Mouse (Mus musculus) limb, embryonic 15.5 days (tissue): Measurements from ENCODE around the gene Hes3. TPM values are rescaled to one million over a fixed set of nuclear protein-coding genes. Genes with fewer than 3 reads are reported as not detected.

Experiments used
- ATAC-seq: fragments of 200-750 bp; cut with Nextera tagmentation; 2 replicates; pipeline ENCODE4 v1.8.0; 2017; ENCODE audit warnings: low read depth, moderate TSS enrichment; ENCODE audit not compliant: insufficient number of reproducible peaks, low FRiP score, low TSS enrichment
- H3K27ac ChIP-seq: fragments of 300-500 bp; sonication (generic); 2 replicates; pipeline ENCODE4 v1.5.1; 2015; ENCODE audit warnings: moderate library complexity, mild to moderate bottlenecking, inconsistent platforms
- H3K27me3 ChIP-seq: fragments of 300-500 bp; sonication (generic); 2 replicates; pipeline ENCODE4 v1.6.1; 2015; ENCODE audit warnings: inconsistent platforms
- H3K36me3 ChIP-seq: fragments of 300-500 bp; sonication (generic); 2 replicates; pipeline ENCODE4 v1.6.1; 2015; ENCODE audit warnings: inconsistent platforms
- H3K4me1 ChIP-seq: fragments of 300-500 bp; sonication (generic); 2 replicates; pipeline ENCODE4 v1.6.1; 2015; ENCODE audit warnings: inconsistent platforms
- H3K4me2 ChIP-seq: fragments of 300-500 bp; sonication (generic); 2 replicates; pipeline ENCODE4 v1.6.1; 2015; ENCODE audit warnings: mild to moderate bottlenecking, inconsistent platforms
- H3K4me3 ChIP-seq: fragments of 300-500 bp; sonication (generic); 2 replicates; pipeline ENCODE4 v1.5.1; 2015; ENCODE audit warnings: mild to moderate bottlenecking, inconsistent platforms
- H3K9ac ChIP-seq: fragments of 300-500 bp; sonication (generic); 2 replicates; pipeline ENCODE4 v1.6.1; 2015; ENCODE audit warnings: inconsistent platforms
- H3K9me3 ChIP-seq: fragments of 300-500 bp; sonication (generic); 2 replicates; pipeline ENCODE4 v1.6.1; 2016; ENCODE audit warnings: inconsistent platforms
- WGBS: fragments of 180-500 bp; shearing (Covaris S2); methylation state at CpG from one replicate; pipeline ENCODE4 v1.1.7; 2015; 5-methylcytosine and 5-hydroxymethylcytosine counted together
- polyA plus RNA-seq: library from polyadenylated mRNA; unstranded; fragments of >200 nt; fragmentation: Nextera tagmentation; extraction: Ambion mirVana; gene quantifications from 2 replicates; pipeline ENCODE4 v1.2.1, GENCODE M21; 2015

The Hes3 gene
- not detected in 2 replicates for polyA plus RNA-seq

DNA sequence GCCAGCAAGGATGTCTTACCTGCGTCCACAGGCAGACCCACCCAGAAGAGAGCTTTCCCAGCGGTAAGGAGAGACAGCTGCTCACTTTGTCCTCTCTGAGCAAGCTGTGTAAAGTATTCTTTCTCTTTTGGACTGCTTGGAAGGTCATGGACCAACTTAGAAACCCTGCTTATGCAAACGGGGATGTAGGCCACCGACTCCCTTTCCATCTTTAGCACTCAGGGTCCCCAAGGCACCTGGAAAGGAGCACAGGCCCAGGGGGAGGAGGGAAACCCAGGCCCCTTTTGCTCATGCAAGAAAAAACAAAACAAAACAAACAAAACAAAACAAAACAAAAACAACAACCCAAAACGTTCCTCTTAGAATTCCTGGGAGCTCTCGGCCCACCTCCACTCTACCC is at the start of gene Hes3:
Gene Hes3, minus strand, starts transcription at position 101 of the 400 bp plus-strand sequence.
- no peak within 1 kb of the TSS for H3K27ac ChIP-seq
- peaks cover 24% of the 10 kb centered on the region for H3K4me1 ChIP-seq
- H3K9me3 ChIP-seq: no peaks in the 10 kb centered on the region
- ATAC-seq: no peak
- no peaks in the 10 kb centered on the region for H3K36me3 ChIP-seq
- peak within 1 kb of the TSS; percentile 44 for H3K4me2 ChIP-seq
- no peak within 1 kb of the TSS for H3K9ac ChIP-seq
- 32% methylated on average over 6 of the region's 6 CpGs for WGBS
- H3K4me3 ChIP-seq: peak within 1 kb of the TSS; percentile 29
- peaks cover 83% of the 10 kb centered on the region for H3K27me3 ChIP-seq

DNA sequence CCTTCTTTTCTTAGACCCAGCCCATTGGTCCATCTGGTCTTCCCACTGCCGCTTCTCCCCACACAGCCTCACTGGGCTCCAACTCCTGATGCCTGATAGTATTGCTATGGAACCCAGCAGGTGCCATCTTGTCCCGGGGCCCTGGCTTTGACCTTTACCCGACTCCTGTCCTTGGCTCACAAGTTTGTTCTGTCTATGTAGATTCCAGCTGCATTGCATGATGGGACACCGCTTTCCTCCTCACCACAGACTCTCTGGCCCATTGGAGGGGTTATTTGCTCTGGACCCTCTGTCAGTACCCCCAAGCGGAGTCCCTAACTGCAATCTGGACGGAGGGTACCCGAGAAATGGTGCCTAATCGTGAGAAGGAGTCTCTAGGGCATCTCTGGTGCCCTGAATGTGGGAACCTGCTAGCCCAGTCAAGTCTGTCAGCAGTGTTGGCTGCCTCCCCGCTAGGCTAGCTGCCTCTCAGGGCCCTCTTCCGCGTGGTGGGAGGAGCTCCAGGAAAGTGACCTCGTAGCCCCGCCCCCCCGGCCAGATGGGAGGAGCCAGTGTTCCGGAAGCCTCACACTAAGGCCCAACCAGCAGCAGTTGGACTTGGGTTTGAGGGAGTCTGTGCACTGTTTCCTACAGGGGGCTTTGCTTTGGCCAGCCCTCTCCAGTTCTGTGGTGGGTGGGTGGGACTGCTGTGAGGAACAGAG is 49.3 kb upstream of the Hes3 start:
- WGBS: 32% methylated on average over 15 of the region's 15 CpGs
- Histone ChIP-seq H3K9ac (no peak overlapping the region), H3K36me3 (no peaks in the 10 kb centered on the region; the same call in 1 of the 2 replicates), H3K4me2 (no peak overlapping the region), H3K27ac (no peak overlapping the region), H3K9me3 (no peaks in the 10 kb centered on the region), H3K4me3 (no peak overlapping the region), H3K27me3 (peaks cover 83% of the 10 kb centered on the region), H3K4me1 (peaks cover 23% of the 10 kb centered on the region)
- no peak for ATAC-seq

DNA sequence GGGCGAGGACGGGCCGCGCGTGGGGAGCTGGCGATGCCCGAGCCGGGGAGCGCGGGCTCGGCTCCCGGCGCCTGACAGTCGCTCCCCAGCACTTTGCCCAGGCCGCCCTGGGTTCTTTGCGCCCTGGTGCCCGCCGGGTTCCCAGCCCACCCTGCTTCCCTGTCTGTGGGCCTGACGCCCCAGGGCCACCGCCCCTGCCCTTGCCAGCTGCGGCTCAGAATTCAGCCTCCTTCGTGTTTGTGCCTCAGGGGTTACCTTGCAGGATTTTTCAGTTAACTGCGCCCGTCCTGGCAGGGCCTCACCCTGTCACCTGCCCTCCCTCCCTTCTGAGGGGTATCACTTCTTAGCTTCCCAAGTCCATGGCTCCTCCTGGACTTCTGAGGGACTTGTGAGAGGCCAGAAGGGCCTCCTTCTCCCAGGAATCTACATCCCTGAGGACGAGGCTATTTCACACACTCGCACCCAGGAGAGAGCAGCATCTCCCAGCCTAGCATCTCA is 47.9 kb upstream of the Hes3 start:
- H3K27me3 ChIP-seq: peaks cover 78% of the 10 kb centered on the region
- peaks cover 23% of the 10 kb centered on the region for H3K4me1 ChIP-seq
- H3K9me3 ChIP-seq: no peaks in the 10 kb centered on the region
- no peak overlapping the region for H3K27ac ChIP-seq
- peak overlapping the region; percentile 20; the same call in 1 of the 2 replicates for H3K9ac ChIP-seq
- ATAC-seq: no peak
- peaks cover 13% of the 10 kb centered on the region for H3K36me3 ChIP-seq
- under 1% methylated on average over 15 of the region's 26 CpGs for WGBS
- H3K4me3 ChIP-seq: peak overlapping the region; percentile 53
- peak overlapping the region; percentile 100 for H3K4me2 ChIP-seq

DNA sequence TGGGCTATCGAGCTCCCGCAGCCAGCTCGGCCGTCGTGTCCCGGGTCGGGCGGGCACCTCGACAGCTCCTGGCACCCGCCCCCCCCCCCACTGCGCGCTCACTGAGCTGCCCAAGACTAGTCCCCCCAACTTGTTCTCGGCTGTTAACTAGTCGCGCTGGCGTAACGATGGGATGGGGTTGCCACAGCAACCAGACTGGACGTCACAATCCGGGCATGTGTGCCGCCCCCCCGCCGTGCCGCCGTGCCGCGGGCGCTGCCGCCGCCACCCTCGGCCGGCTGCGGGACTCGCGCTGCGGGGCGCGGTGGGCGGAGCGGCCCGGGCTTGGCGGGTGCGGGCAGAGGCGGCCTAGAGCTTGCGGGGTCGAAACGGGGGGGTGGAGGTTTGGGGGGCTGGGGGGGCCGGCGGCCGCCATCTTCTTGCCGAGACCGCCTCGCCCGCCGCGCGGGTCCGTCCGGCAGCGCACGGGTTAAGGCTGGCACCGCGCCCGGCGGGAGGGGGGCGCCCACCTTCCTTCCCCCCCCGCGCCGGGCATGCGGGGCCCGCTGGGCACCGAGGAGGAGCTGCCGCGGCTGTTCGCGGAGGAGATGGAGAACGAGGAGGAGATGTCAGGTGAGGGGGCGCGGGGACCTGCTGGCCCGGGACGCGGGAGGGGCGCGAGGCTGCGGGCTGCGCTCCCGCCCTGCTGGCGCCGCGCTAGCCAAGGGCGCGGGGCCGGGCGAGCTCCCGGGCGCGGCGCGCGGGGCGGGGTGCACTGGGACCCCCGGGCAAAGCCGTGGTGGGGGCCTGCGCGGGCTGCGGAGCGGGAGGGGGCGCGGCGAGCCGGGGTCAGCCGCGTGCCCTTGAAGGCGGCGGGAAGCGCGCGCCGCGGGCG is 47.2 kb upstream of the Hes3 start, which contains the start of gene Chd5:
Gene Chd5, plus strand, starts transcription at position 233 of the 874 bp plus-strand sequence.
- H3K27ac ChIP-seq: no peak within 1 kb of the TSS
- peak within 1 kb of the TSS; percentile 100 for H3K4me2 ChIP-seq
- H3K9ac ChIP-seq: peak within 1 kb of the TSS; percentile 20; the same call in 1 of the 2 replicates
- H3K4me1 ChIP-seq: peaks cover 23% of the 10 kb centered on the region
- WGBS: under 1% methylated on average over 92 of the region's 120 CpGs
- H3K27me3 ChIP-seq: peaks cover 72% of the 10 kb centered on the region
- no peaks in the 10 kb centered on the region for H3K9me3 ChIP-seq
- no peak for ATAC-seq
- H3K36me3 ChIP-seq: peaks cover 20% of the 10 kb centered on the region
- peak within 1 kb of the TSS; percentile 53 for H3K4me3 ChIP-seq

DNA sequence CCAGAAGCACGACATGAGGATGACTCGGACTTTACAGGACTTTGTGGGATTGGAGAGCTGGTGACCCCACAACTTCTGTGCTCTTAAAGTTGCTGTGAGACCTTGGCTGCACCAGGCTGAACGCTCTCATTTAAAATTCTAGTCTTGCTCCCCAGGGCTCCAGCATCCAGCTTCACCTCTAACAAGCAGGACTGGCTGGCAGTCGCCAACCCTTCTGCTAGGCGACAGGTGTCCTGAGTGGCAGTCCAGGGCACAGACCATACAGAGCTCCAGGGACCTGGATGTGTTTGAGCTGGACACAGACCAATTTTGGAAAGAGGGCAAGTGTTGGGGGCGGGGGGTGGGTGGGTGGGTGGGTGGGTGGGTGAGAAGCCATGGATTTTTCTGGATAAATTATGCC is 46.3 kb upstream of the Hes3 start:
- Histone ChIP-seq H3K27me3 (peaks cover 63% of the 10 kb centered on the region), H3K27ac (no peak overlapping the region), H3K9me3 (no peaks in the 10 kb centered on the region), H3K9ac (no peak overlapping the region), H3K4me3 (no peak overlapping the region), H3K36me3 (peaks cover 29% of the 10 kb centered on the region), H3K4me1 (peaks cover 16% of the 10 kb centered on the region), H3K4me2 (no peak overlapping the region)
- ATAC-seq: no peak
- WGBS: 29% methylated on average over 6 of the region's 6 CpGs

DNA sequence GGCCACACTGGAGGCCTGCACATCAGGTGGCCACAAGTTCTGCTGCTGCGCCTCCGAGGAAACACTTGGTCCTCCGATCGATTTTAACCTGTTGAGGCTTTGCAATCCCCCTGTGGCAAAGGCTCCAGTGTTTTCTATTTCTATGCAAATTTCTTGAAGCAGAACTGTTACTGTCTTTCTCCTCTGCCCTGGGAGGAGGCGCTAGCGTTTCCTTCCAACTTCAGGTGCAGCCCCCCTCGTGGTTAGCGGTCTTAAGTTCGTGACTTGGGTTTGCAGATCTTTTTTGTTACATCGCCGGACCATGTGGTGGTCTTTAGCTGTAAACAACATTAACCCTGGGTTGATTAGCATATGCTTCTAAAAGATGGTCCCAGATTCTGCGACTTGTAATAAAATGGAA is 42.1 kb upstream of the Hes3 start:
- no peak overlapping the region for H3K4me3 ChIP-seq
- no peak for ATAC-seq
- WGBS: 93% methylated on average over 12 of the region's 12 CpGs
- H3K4me2 ChIP-seq: no peak overlapping the region
- peaks cover 4% of the 10 kb centered on the region for H3K4me1 ChIP-seq
- peaks cover 24% of the 10 kb centered on the region for H3K27me3 ChIP-seq
- peaks cover 70% of the 10 kb centered on the region for H3K36me3 ChIP-seq
- H3K9me3 ChIP-seq: no peaks in the 10 kb centered on the region
- H3K27ac ChIP-seq: no peak overlapping the region
- no peak overlapping the region for H3K9ac ChIP-seq

DNA sequence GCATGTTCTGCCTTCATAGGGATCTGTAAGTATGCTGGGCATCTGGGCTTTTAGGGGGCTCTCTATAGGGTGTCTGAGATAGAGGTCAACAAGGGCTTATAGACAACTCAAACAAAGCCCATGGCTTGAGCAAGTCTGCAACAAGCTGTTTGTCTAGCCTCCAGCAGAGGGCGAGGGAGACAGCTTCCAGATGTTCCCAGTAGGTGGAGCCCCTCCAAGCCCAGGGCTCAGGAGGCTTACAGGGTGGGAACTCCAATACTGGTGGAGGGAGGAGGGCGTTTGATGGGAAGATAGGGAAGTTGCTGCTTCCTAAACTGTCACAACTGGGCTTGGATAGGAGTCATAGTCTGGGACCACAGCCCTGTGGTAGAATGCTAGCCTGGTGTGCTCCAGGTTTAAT is 41.5 kb upstream of the Hes3 start:
- H3K27ac ChIP-seq: no peak overlapping the region
- no peak overlapping the region for H3K4me2 ChIP-seq
- H3K4me3 ChIP-seq: no peak overlapping the region
- ATAC-seq: no peak
- peaks cover 2% of the 10 kb centered on the region; the same call in 1 of the 2 replicates for H3K4me1 ChIP-seq
- H3K9ac ChIP-seq: no peak overlapping the region
- 36% methylated on average over 2 of the region's 2 CpGs for WGBS
- peaks cover 74% of the 10 kb centered on the region for H3K36me3 ChIP-seq
- no peaks in the 10 kb centered on the region for H3K9me3 ChIP-seq
- H3K27me3 ChIP-seq: peaks cover 18% of the 10 kb centered on the region

DNA sequence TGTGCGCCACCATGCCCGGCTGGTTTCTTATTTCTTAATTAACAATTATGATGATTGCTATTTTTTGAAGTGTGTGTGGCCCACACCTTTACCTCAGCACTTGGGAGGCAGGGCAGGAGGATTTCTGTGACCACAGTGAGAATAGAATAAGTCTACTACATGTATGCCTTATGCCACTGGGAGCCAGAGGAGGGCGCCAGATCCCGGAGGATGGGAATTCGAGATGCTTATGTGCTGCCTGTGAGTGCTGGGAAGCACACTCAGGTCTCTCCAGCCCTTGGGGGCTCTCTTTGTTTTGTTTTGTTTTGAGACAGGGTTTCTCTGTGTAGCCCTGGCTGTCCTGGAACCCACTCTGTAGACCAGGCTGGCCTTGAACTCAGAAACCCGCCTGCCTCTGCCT is 37.2 kb upstream of the Hes3 start:
- Histone ChIP-seq H3K9ac (no peak overlapping the region), H3K36me3 (peaks cover 57% of the 10 kb centered on the region), H3K27ac (no peak overlapping the region), H3K4me1 (peaks cover 20% of the 10 kb centered on the region), H3K9me3 (no peaks in the 10 kb centered on the region), H3K27me3 (no peaks in the 10 kb centered on the region), H3K4me2 (no peak overlapping the region), H3K4me3 (no peak overlapping the region)
- WGBS: 80% methylated on average over 6 of the region's 6 CpGs
- no peak for ATAC-seq

DNA sequence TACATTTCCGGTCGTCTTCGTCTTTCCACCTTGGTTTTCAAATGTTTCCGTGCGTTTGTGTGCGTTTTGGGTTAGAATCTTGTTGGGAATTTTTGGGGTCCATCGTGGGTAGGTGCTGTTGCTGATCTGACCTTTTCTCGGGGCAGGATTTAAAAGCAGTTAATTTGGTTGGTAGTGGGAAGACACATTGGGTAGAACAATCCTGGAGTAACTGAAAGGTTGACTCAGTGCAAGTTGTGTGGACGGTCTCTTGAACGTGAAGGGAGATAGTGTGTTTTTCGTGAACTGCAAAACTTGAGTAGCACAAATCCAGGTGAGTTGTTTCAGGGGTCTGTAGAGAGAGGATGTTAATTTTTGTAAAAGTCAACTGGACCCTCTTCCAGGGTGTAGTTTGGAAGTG is 35.1 kb upstream of the Hes3 start:
- H3K9ac ChIP-seq: peak overlapping the region; percentile 98
- H3K9me3 ChIP-seq: no peaks in the 10 kb centered on the region
- H3K36me3 ChIP-seq: peaks cover 37% of the 10 kb centered on the region
- H3K4me1 ChIP-seq: peaks cover 20% of the 10 kb centered on the region
- H3K27me3 ChIP-seq: no peaks in the 10 kb centered on the region
- WGBS: 2% methylated on average over 11 of the region's 11 CpGs
- H3K27ac ChIP-seq: no peak overlapping the region
- no peak for ATAC-seq
- H3K4me3 ChIP-seq: peak overlapping the region; percentile 95
- H3K4me2 ChIP-seq: peak overlapping the region; percentile 52

DNA sequence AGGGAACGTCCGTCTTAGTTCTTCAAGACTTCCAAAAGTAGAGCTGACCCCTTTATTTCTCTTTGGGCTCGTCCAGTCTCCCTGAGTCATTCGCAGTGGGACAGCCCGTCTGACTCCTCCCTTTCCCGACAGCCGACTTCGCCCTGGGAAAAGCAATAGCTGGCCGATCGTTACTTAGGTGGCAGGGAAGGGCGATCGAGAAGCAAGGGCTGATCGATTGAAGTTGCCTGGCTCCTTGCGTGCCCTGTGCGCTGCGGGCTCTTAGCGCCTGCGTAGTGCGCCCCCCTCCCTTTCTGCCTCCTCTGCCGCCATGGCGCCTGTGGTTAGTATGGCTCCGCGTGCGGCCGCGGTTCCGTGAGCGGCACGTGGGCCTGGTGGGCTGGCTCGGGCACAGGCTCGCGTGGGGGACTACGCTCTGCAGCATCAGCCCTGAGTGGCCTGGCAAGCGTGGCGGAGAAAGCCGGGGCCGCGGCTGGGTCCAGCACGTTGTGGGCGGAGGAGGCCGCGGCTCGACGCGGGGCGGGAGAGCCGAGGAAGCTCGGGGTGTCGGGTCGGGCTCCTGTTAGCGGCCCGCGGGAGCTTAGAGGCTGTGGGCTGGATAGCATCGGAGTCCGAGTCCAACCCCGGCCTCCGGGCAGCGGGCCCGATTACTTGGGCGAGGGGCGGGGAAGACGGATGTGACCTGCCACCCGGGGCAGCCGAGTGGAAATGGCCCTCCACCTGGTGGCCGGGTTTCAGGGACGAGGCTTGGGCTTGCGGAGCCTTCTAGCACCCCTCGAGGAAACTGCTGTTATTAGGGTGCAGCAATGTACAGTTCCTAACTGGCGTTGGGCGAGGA is 34.3 kb upstream of the Hes3 start, which contains the start of gene Rpl22:
Gene Rpl22, plus strand, starts transcription at position 169 of the 838 bp plus-strand sequence.
- peak within 1 kb of the TSS; percentile 98 for H3K9ac ChIP-seq
- peak within 1 kb of the TSS; percentile 95 for H3K4me3 ChIP-seq
- no peaks in the 10 kb centered on the region for H3K9me3 ChIP-seq
- H3K27ac ChIP-seq: peak within 1 kb of the TSS; percentile 80
- no peaks in the 10 kb centered on the region for H3K27me3 ChIP-seq
- peaks cover 20% of the 10 kb centered on the region for H3K4me1 ChIP-seq
- H3K36me3 ChIP-seq: peaks cover 29% of the 10 kb centered on the region
- peak; percentile 88 for ATAC-seq
- peak within 1 kb of the TSS; percentile 52 for H3K4me2 ChIP-seq
- under 1% methylated on average over 70 of the region's 70 CpGs for WGBS
